8 mouse cellular contexts compared by ENCODE assay signal in the genomic region with DNA sequence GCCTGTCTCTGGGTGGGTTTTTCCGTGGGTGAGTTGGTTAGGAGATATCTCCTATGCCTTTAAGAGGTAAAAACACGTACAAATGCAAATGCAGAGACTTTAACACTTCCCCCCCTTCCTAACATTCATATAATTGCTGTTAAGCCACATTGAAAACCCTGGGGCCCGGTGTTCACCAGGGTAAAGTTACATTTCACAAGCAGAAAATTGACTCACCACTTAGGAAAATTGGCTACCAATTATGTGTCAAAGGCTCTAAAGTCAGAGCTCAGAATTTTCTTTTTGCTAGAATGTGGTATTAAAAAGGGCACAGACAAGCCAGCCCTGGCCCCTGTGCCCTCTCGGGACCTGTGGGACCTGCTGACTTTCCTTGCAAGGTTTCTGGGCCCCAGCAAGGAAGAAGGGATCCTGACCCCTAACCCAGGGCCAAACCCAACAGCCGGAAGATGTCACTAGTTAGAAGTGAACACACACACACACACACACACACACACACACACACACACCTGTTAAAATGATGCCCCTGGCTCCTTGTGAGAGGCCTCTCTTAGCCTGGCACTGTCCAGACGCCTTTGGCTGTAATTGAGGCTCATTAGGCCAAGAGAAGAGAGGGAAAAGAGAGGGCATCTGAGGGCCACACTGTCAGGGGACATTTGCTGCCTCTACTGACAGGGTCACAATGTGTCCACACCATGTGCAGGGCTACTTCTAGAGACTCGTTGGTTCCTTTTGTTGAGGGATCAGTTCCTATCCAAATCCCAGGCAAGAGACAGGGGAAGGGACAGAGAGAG. TPM values are rescaled to one million over a fixed set of nuclear protein-coding genes. Genes with fewer than 3 reads are reported as not detected.
A peak's percentile ranks its signal among the peaks of the same experiment; 100 is the strongest.
DNase-seq lines count a peak whose midpoint lies in the region; ATAC-seq lines count a peak whose summit lies in the region.

No protein-coding gene starts in this region.

- DNase-seq in embryo, embryonic 10.5 days (ENCODE audit: low spot score): peak; percentile 47
- no peak for DNase-seq in embryo, embryonic 11 days
- no peak for DNase-seq in liver, embryonic 11.5 days (ENCODE audit: low spot score)
- no peak for DNase-seq in liver
- no peak for DNase-seq in testis, postnatal 10 days (ENCODE audit: low spot score)
- no peak for DNase-seq in layer of hippocampus, adult 18-20 months (ENCODE audit: low spot score in 2 of 2)

- H3K4me1 ChIP-seq in liver, embryonic 11.5 days (replicated peaks; ENCODE audit: control insufficient read depth, insufficient read depth, low read length): no peaks in the 10 kb centered on the region
- H3K4me1 ChIP-seq in hindbrain, embryonic 16.5 days (ENCODE audit: control insufficient read depth, insufficient read depth, low read depth, low read length): peaks cover 23% of the 10 kb centered on the region
- H3K4me1 ChIP-seq in neural tube, embryonic 13.5 days (replicated peaks): peaks cover 59% of the 10 kb centered on the region

- H3K4me3 ChIP-seq in liver, embryonic 11.5 days (ENCODE audit: low read depth, low read length): no peak overlapping the region
- H3K4me3 ChIP-seq in hindbrain, embryonic 16.5 days (ENCODE audit: low read length): no peak overlapping the region
- H3K4me3 ChIP-seq in neural tube, embryonic 13.5 days: no peak overlapping the region

- WGBS in liver, embryonic 11.5 days: 45% methylated on average over 7 of the region's 7 CpGs
- WGBS in hindbrain, embryonic 16.5 days: 41% methylated on average over 7 of the region's 7 CpGs
- WGBS in neural tube, embryonic 13.5 days: 42% methylated on average over 7 of the region's 7 CpGs

- H3K4me2 ChIP-seq in liver, embryonic 11.5 days: peak overlapping the region; percentile 38
- H3K4me2 ChIP-seq in hindbrain, embryonic 16.5 days (ENCODE audit: low read length): peak overlapping the region; percentile 56
- peak overlapping the region; percentile 54 for H3K4me2 ChIP-seq in neural tube, embryonic 13.5 days

- H3K9me3 ChIP-seq in liver, embryonic 11.5 days (ENCODE audit: control insufficient read depth, low read length): no peaks in the 10 kb centered on the region
- no peaks in the 10 kb centered on the region for H3K9me3 ChIP-seq in hindbrain, embryonic 16.5 days (ENCODE audit: control insufficient read depth, low read length)
- no peaks in the 10 kb centered on the region for H3K9me3 ChIP-seq in neural tube, embryonic 13.5 days

- no peak overlapping the region for H3K27ac ChIP-seq in liver, embryonic 11.5 days (ENCODE audit: low read depth, low read length)
- H3K27ac ChIP-seq in hindbrain, embryonic 16.5 days (ENCODE audit: low read depth, low read length): no peak overlapping the region
- peak overlapping the region; percentile 78 for H3K27ac ChIP-seq in neural tube, embryonic 13.5 days (replicated peaks)

- peaks cover 2% of the 10 kb centered on the region; the same call in 1 of the 2 replicates for H3K27me3 ChIP-seq in liver, embryonic 11.5 days (replicated peaks; ENCODE audit: control insufficient read depth, insufficient read depth, low read length)
- no peaks in the 10 kb centered on the region for H3K27me3 ChIP-seq in hindbrain, embryonic 16.5 days (replicated peaks; ENCODE audit: control insufficient read depth, insufficient read depth, low read length)
- no peaks in the 10 kb centered on the region for H3K27me3 ChIP-seq in neural tube, embryonic 13.5 days

- H3K9ac ChIP-seq in liver, embryonic 11.5 days (ENCODE audit: low read depth, low read length): no peak overlapping the region
- H3K9ac ChIP-seq in hindbrain, embryonic 16.5 days (ENCODE audit: low read depth, low read length): no peak overlapping the region
- peak overlapping the region; percentile 58; the same call in 1 of the 2 replicates for H3K9ac ChIP-seq in neural tube, embryonic 13.5 days

- H3K36me3 ChIP-seq in liver, embryonic 11.5 days (ENCODE audit: control insufficient read depth, insufficient read depth, low read length): no peaks in the 10 kb centered on the region
- H3K36me3 ChIP-seq in hindbrain, embryonic 16.5 days (ENCODE audit: control insufficient read depth, insufficient read depth, low read length): no peaks in the 10 kb centered on the region
- no peaks in the 10 kb centered on the region for H3K36me3 ChIP-seq in neural tube, embryonic 13.5 days

- ATAC-seq in liver, embryonic 11.5 days (replicated peaks; ENCODE audit: low FRiP score): no peak
- no peak for ATAC-seq in hindbrain, embryonic 16.5 days
- 0 out of 2 replicates have a peak, but pooled peaks have one; percentile 30 for ATAC-seq in neural tube, embryonic 13.5 days (ENCODE audit: low read depth)

RNA-seq across cellular contexts. Expression of a gene that starts 48.8 kb away (rescaled TPM):
- polyA plus RNA-seq in liver, embryonic 11.5 days (2014; fragmentation: Nextera tagmentation; extraction: Ambion mirVana): 0.75 and 0.99 TPM in 2 replicates
- polyA plus RNA-seq in hindbrain, embryonic 16.5 days (2015; fragmentation: Nextera tagmentation; extraction: Ambion mirVana): 106 and 111 TPM in 2 replicates
- polyA plus RNA-seq in neural tube, embryonic 13.5 days (2015; fragmentation: Nextera tagmentation; extraction: Ambion mirVana): 182 and 184 TPM in 2 replicates
- total RNA-seq in layer of hippocampus, adult 18-20 months (2021): 1 to 10 TPM; 2.7 TPM

Comparison
In these comparisons a context has a peak if more than half of its experiments do, and no peak if none do; other contexts are left out.
1. RNA of a gene that starts 48.8 kb away (polyA plus RNA-seq): 182 to 184 TPM in neural tube, embryonic 13.5 days and 106 to 111 TPM in hindbrain, embryonic 16.5 days; 0.75 to 0.99 TPM in liver, embryonic 11.5 days; every median in the first group is over 10 times any median in the second.
2. Peak in every context shown above with its lines, with median percentiles within 50 percentile points of each other: H3K4me2 ChIP-seq.